Mouse (Mus musculus): ENCODE data around the gene Dctd.
A peak's percentile ranks its signal among the peaks of the same experiment; 100 is the strongest.
"Not testable (repeated sequence)": the region's sequence is repeated elsewhere in the genome, so short reads cannot be mapped to it uniquely, and the experiment has no call there.

Gene Dctd

GRCm38 (mm10) chr8:48145766-48146165 is 46.9 kb downstream of the Dctd start:
- no peak for DNase-seq (ENCODE audit: low spot score in 2 of 2)

GRCm38 (mm10) chr8:48146449-48146848 is 47.6 kb downstream of the Dctd start:
- DNase-seq (ENCODE audit: low spot score in 2 of 2) = no peak

GRCm38 (mm10) chr8:48152062-48152738 is 53.3 kb downstream of the Dctd start:
- peak in 1 of 2 experiments; percentile 29 for DNase-seq (ENCODE audit: low spot score in 2 of 2)

GRCm38 (mm10) chr8:48153360-48154121 is 54.6 kb downstream of the Dctd start:
- peak; percentile 63 to 65 for DNase-seq (ENCODE audit: low spot score in 2 of 2)

- DNase-seq (ENCODE audit: low spot score in 2 of 2) = no peak
These were observed 58.8 kb downstream of the Dctd start for GRCm38 (mm10) chr8:48157718-48158117.

GRCm38 (mm10) chr8:48158560-48159217 is 59.8 kb downstream of the Dctd start:
- DNase-seq (ENCODE audit: low spot score in 2 of 2) = no peak

GRCm38 (mm10) chr8:48177406-48177805 is 78.5 kb downstream of the Dctd start:
- no peak for DNase-seq (ENCODE audit: low spot score in 2 of 2)

GRCm38 (mm10) chr8:48177876-48178275 is 79.0 kb downstream of the Dctd start:
- DNase-seq (ENCODE audit: low spot score in 2 of 2) = no peak

GRCm38 (mm10) chr8:48178993-48179392 is 80.1 kb downstream of the Dctd start:
- DNase-seq (ENCODE audit: low spot score in 2 of 2) = no peak

GRCm38 (mm10) chr8:48180146-48180545 is 81.3 kb downstream of the Dctd start:
- DNase-seq (ENCODE audit: low spot score in 2 of 2) = not testable (repeated sequence)

- DNase-seq (ENCODE audit: low spot score in 2 of 2) = no peak
These were observed 82.1 kb downstream of the Dctd start for GRCm38 (mm10) chr8:48181000-48181399.

- DNase-seq (ENCODE audit: low spot score in 2 of 2) = no peak
These were observed 84.9 kb downstream of the Dctd start for GRCm38 (mm10) chr8:48183758-48184157.

- no peak for DNase-seq (ENCODE audit: low spot score in 2 of 2)
These were observed 89.7 kb downstream of the Dctd start for GRCm38 (mm10) chr8:48188586-48188985.

GRCm38 (mm10) chr8:48195971-48196370 is 97.1 kb downstream of the Dctd start:
- DNase-seq (ENCODE audit: low spot score in 2 of 2) = no peak

GRCm38 (mm10) chr8:48199171-48199570 is 100.3 kb downstream of the Dctd start:
- no peak for DNase-seq (ENCODE audit: low spot score in 2 of 2)

GRCm38 (mm10) chr8:48202632-48203031 is 103.7 kb downstream of the Dctd start:
- no peak for DNase-seq (ENCODE audit: low spot score in 2 of 2)
